Mouse (Mus musculus): ENCODE data around the gene Gabarap. TPM values are rescaled to one million over a fixed set of nuclear protein-coding genes. Genes with fewer than 3 reads are reported as not detected.
A peak's percentile ranks its signal among the peaks of the same experiment; 100 is the strongest.

The Gabarap gene
- total RNA-seq, 2 experiments from 2014 or later: 216 to 229 TPM

DNA sequence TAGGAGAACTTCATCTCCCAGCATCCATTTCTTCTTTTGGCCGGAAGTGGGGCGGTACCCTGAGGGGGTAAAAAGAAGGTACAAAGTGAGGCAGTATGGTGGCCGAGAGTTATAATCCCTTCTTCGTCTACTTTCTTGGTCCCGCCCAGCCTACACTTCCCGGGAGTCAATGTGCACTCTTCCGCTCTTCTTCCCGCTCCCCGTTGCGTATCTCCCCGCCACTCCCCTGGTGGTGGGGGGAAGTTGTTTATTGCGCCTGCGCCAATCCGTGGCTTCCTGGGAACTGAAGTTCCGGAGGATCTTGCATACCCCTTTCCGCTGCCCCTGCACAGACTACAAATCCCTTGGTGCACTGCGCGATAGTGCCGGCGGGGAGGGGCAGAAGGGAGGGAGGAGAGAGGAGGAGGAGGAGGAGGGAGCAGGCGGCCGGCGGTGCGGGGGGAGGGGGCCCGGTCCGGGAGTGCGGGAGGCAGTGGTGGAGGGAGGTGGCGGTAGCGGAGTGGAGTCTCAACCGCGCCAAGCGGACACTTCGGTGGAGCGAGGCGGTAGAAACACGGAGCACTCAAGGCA lies 4.5 kb downstream of the Gabarap start, which contains the start of gene Phf23:
Phf23 (plus strand) TSS at position 387 of the 570 bp plus-strand sequence.
- peak; percentile 95 to 99 for DNase-seq (ENCODE audit: low spot score in 2 of 2)
- Histone ChIP-seq H3K27ac (peak within 1 kb of the TSS; percentile 92), H3K4me3 (peak within 1 kb of the TSS; percentile 83)
- TF ChIP-seq CTCF (conservative IDR thresholded peaks at IDR 0.05): peak; percentile 76

- Histone ChIP-seq H3K27ac (peak overlapping the region; percentile 92), H3K4me3 (peak overlapping the region; percentile 83)
- TF ChIP-seq CTCF (conservative IDR thresholded peaks at IDR 0.05): no peak
- no peak for DNase-seq (ENCODE audit: low spot score in 2 of 2)
Measured at GRCm38 (mm10) chr11:69996161-69997061, 5.5 kb downstream of the Gabarap start.

GRCm38 (mm10) chr11:69997070-69997509 lies 6.1 kb downstream of the Gabarap start:
- Histone ChIP-seq H3K4me3 (peak overlapping the region; percentile 83), H3K27ac (peak overlapping the region; percentile 92)
- TF ChIP-seq CTCF (conservative IDR thresholded peaks at IDR 0.05): no peak
- DNase-seq (ENCODE audit: low spot score in 2 of 2): peak; percentile 68 to 70

GRCm38 (mm10) chr11:69998567-69999491 lies 7.9 kb downstream of the Gabarap start:
- TF ChIP-seq CTCF (conservative IDR thresholded peaks at IDR 0.05): peak; percentile 67
- DNase-seq (ENCODE audit: low spot score in 2 of 2): no peak
- Histone ChIP-seq H3K27ac (no peak overlapping the region), H3K4me3 (no peak overlapping the region)

GRCm38 (mm10) chr11:69999666-70000065 lies 8.7 kb downstream of the Gabarap start:
- peak overlapping the region; percentile 21; the same call in 1 of the 2 replicates for H3K27ac ChIP-seq
- no peak for DNase-seq (ENCODE audit: low spot score in 2 of 2)
- H3K4me3 ChIP-seq: no peak overlapping the region
- no peak for TF ChIP-seq CTCF (conservative IDR thresholded peaks at IDR 0.05)

DNA sequence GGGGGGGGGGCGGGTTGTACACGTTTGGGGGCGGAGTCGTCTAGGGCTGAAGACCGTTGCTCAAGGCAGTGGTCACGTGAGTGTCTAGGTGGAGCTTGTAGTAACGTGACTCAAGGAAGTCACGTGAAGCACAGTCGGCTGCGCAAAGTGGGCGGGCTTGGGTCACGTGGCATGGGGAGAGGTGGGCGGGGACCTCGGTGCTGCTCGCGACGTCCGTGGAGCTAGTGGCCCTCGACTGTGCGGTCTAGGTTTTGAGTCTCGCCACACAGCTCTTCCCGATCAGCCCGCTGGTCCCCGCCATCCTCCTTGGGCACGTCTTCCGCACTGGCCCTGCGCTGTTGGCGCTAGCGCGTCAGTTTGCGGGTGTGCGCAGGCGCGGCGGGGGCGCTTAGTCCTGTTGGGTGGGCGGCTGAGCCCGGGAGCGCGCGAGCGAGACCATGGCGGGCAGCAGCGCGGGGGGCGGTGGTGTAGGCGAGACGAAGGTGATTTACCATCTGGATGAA lies 9.5 kb downstream of the Gabarap start, which contains the start of gene Dvl2:
Dvl2 (plus strand) TSS at position 200 of the 503 bp plus-strand sequence.
- H3K4me3 ChIP-seq: peak within 1 kb of the TSS; percentile 87
- peak; percentile 87 to 92 for DNase-seq (ENCODE audit: low spot score in 2 of 2)
- peak within 1 kb of the TSS; percentile 97 for H3K27ac ChIP-seq
- no peak for TF ChIP-seq CTCF (conservative IDR thresholded peaks at IDR 0.05)

DNA sequence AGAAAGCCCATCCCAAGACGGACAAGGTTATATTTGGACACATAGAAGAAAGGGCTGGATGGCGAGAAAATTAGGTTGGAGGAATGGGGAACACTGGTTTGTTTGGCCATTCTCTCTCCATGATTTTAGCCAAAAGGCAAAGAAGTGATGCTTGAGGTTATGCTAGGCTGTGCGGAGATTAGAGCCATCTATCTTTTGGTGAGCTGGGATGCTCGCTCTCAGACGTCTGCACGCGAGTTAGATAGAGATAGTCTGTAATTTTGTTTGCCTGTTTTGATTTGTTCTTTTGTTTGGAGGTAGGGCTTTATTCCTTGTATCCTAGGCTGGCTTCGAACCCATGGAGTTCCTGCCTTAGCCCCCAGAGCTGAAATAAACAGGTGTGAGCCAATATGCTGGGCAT lies 10.2 kb downstream of the Gabarap start:
- DNase-seq (ENCODE audit: low spot score in 2 of 2): no peak
- Histone ChIP-seq H3K27ac (peak overlapping the region; percentile 97), H3K4me3 (peak overlapping the region; percentile 87)
- no peak for TF ChIP-seq CTCF (conservative IDR thresholded peaks at IDR 0.05)

DNA sequence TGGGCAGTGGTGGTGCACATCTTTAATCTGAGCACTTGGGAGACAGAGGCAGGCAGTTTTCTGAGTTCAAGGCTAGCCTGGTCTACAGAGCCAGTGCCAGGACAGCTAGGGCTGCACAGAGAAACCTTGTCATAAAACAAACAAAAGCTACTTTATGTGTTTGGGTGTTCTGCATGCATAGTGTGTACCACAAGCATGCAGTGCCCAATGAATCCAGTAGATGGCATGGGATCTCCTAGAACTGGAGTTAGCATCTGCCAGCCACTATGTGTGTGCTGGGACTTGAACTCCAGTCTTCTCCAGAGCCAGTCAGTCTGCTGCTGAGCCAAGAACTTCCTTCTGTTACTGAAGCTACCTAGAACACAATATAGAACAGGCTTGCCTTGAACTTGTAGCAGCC lies 10.9 kb downstream of the Gabarap start:
- H3K27ac ChIP-seq: no peak overlapping the region
- H3K4me3 ChIP-seq: peak overlapping the region; percentile 87
- DNase-seq (ENCODE audit: low spot score in 2 of 2): no peak
- peak; percentile 76 for TF ChIP-seq CTCF (conservative IDR thresholded peaks at IDR 0.05)

GRCm38 (mm10) chr11:70002471-70002870 lies 11.5 kb downstream of the Gabarap start:
- TF ChIP-seq CTCF (conservative IDR thresholded peaks at IDR 0.05): no peak
- peak overlapping the region; percentile 17; the same call in 1 of the 2 replicates for H3K4me3 ChIP-seq
- no peak for DNase-seq (ENCODE audit: low spot score in 2 of 2)
- no peak overlapping the region for H3K27ac ChIP-seq

DNA sequence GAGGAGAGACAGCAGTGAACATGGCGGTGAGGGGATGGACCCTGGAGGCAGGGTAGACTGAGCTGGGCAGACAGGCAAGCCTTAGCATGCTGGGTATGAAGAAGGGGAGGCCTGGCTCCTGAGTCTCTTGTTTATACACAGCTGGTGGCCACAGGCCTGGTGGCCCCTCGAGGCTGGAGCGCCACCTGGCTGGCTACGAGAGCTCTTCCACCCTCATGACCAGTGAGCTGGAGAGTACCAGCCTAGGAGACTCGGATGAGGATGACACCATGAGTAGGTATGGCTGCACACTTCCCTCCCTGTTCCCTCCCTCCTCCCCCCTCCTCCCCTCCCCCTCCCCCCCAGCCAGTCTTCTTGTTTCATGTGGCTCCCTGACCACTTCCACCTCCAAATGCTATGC lies 14.6 kb downstream of the Gabarap start:
- no peak for DNase-seq (ENCODE audit: low spot score in 2 of 2)
- peak; percentile 58 for TF ChIP-seq CTCF (conservative IDR thresholded peaks at IDR 0.05)
- H3K27ac ChIP-seq: no peak overlapping the region
- no peak overlapping the region for H3K4me3 ChIP-seq

DNA sequence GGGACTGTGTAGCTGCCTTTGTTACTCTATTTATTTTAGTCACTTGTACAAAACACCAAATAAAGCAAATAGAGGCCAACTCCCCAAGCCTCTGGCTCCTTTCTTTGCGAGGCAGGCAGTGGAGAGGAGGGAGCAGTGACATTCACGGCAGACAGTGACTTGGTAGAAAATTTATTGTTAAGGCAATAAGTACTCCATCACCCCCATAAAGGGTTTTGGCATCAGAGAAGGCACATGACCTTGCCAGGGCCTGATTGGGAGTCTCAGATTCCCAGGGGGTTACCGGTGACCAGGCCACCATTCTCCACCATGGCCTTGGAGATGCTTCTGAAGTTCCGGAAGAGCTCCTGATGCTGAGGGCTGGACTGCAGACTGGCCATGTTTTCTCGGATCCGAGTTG lies 19.1 kb downstream of the Gabarap start:
- Histone ChIP-seq H3K27ac (no peak overlapping the region), H3K4me3 (no peak overlapping the region)
- no peak for DNase-seq (ENCODE audit: low spot score in 2 of 2)
- no peak for TF ChIP-seq CTCF (conservative IDR thresholded peaks at IDR 0.05)

GRCm38 (mm10) chr11:70010548-70010947 lies 19.6 kb downstream of the Gabarap start:
- no peak overlapping the region for H3K27ac ChIP-seq
- DNase-seq (ENCODE audit: low spot score in 2 of 2): no peak
- TF ChIP-seq CTCF (conservative IDR thresholded peaks at IDR 0.05): no peak
- H3K4me3 ChIP-seq: no peak overlapping the region
